Mouse (Mus musculus) layer of hippocampus, adult 8-10 months (tissue): ENCODE data around the gene Eya2. TPM values are rescaled to one million over a fixed set of nuclear protein-coding genes. Genes with fewer than 3 reads are reported as not detected.
A peak's percentile ranks its signal among the peaks of the same experiment; 100 is the strongest.

Source experiments
- DNase-seq, 2 experiments: peaks; one replicate each; pipeline ENCODE4 v3.0.0; 2022; ENCODE audit warnings: low spot score in 2 of 2
- total RNA-seq, 4 experiments: library from RNA; stranded (reverse); gene quantifications; 2 replicates each; pipeline ENCODE4 v1.2.4; 2022

The Eya2 gene
- total RNA-seq, 4 experiments from 2014 or later: 2.6 to 4.5 (median 3.0) TPM

DNA sequence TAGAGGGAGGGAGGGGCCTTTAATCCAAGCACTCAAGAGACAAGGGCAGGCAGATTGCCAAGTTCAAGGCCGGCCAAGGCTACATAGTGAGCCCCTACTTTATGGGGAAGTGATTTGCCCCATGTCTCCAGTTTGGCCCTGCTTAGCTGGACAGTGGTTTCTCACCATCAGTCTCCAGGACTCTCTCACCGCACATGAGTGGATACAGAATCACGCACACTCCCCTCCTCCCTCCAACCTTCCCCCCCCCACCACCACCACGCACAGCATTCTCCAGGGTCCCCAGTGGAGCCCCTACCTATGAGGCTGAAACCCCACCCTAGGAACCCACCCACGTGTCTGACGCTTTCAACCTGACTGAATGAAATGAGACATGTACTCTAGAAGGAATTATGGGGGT lies 223.7 kb downstream of the Eya2 start:
- DNase-seq: no peak

DNA sequence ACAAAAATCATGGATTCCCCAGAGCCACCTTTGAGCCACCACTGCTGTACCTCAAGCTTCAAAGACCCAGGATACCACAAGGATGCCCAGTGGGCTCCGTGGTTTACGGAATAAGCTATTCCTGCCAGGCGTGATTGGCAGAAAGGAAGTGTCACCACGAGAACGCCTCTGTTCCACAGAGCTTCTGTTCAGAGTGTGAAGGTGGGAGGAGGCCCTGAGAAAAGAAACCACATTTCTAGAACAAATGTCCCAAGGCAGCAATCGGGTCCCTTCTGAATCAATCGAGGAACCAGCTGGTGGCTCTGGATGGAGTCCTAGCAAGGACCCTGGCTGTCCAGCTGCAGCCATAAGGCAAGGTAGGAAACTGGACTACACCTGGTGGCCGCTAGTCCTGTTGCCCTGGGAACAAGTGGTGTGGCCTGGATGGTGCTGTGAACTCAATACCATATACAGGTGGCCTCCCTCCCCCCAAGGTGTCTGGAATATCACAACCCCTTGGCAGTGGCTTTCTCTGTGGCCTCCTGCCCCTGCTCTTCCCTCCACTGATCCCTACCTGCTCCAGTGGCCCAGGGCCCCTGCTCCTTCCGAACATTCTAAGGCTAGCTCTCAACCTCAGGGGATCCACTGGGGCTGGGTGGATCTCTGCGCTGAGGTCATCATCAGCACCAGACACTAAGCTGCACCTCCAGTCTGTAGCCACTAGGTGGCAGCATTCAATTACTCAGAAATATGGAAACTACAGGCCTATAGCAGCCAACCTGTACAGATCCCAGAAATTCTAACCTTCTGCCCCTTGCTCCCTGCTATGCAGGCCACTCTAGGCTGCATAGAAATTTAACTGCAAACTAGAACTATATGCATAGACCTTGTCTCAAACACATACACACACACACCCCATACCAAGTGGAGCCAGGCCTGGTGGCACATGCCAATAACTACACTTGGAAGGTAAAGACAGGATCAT lies 224.4 kb downstream of the Eya2 start:
- peak; percentile 69 to 75 for DNase-seq

DNA sequence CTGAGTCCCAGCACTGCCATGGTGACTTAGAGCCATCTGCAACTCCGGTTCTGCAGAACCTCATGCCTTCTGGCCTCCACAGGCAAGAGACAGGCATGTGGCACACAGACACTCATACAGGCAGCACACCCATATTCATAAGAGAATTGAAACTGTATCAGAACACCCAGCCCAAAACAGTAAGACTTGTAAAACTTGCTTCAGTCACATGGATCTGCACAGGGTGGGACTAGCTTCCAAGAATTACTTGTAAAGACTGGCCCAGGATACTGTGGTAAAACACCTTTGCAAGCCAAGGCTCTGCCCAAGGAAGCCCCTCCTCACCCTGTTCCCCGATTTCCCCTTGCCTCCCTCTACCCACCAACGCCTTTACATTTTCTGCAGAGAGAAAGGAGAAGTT lies 225.2 kb downstream of the Eya2 start:
- no peak for DNase-seq

DNA sequence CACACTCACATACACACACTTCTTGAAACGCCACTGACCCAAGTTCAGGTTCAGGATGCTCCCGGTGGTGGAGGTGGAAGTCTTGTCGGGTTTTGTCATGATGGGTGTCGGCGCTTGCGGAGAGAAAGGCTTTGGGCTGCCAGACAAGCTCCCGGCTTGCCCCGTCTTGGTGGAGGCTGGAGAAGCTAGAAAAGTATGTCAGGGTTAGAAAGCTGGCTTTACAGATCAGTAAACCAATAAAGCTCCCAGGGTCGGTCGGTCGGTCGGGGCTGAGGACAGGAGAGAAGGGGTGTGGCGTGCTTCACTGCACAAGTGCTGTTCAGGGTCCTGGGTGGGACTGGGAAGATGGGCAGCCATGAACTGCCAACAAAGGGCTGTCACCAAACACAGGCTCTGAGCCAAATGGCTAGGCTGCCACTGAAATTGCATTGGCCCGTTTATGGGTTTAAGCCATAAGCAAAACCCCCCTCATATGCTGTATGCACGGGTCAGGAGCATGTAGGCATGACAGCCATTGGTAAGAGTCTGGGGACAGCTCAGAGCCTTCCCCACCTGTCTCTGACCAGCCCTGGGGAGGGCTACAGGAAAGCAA lies 225.8 kb downstream of the Eya2 start:
- no peak for DNase-seq

Other genes starting within 250 kb of the Eya2 start
- under 1 TPM in 1 of 4 experiments, not detected in 3; 0.17 TPM for gene Zfp663, start 226.3 kb upstream of the Eya2 start, total RNA-seq
- 10 to 100 TPM; 13.4 to 16.7 (median 15.1) TPM for gene Zfp334, start 206.8 kb upstream of the Eya2 start, total RNA-seq
- under 1 TPM in 3 of 4 experiments, not detected in 1; 0.08 to 0.24 (median 0.09) TPM for gene Ocstamp, start 194.6 kb upstream of the Eya2 start, total RNA-seq
- gene Slc13a3, start 121.8 kb upstream of the Eya2 start, total RNA-seq: 10 to 100 TPM; 11.1 to 18.7 (median 13.8) TPM
- 10 to 100 TPM; 17.5 to 22.6 (median 20.5) TPM for gene Trp53rka, start 101.7 kb upstream of the Eya2 start, total RNA-seq
- 1 to 10 TPM; 1.2 to 2.0 (median 1.6) TPM for gene Slc2a10, start 91.2 kb upstream of the Eya2 start, total RNA-seq